Mouse (Mus musculus): ENCODE data around the gene Mgll. TPM values are rescaled to one million over a fixed set of nuclear protein-coding genes. Genes with fewer than 3 reads are reported as not detected.

Gene Mgll
- polyA plus RNA-seq (2021; fragmentation: Nextera tagmentation), result 235 and 284 TPM in 2 replicates
- long read RNA-seq, experiment 1, transcript Mgll-210 (2 exons, 460 nt), result minor isoform, 6 of 368 reads
- long read RNA-seq, experiment 1, transcript Mgll-207 (8 exons, 3,991 nt), result major isoform, 174 of 368 reads
- long read RNA-seq, experiment 1, transcript Mgll-204 (8 exons, 3,676 nt), result minor isoform, 112 of 368 reads
- long read RNA-seq, experiment 1, partial matches to known transcripts, result 22 of 368 reads
- long read RNA-seq, experiment 1, other reads (novel, unspliced or antisense), result 52 of 368 reads
- long read RNA-seq, experiment 2, transcript Mgll-204 (8 exons, 3,676 nt), result minor isoform, 135 of 549 reads
- long read RNA-seq, experiment 2, transcript Mgll-207 (8 exons, 3,991 nt), result major isoform, 335 of 549 reads
- long read RNA-seq, experiment 2, partial matches to known transcripts, result 15 of 549 reads
- long read RNA-seq, experiment 2, other reads (novel, unspliced or antisense), result 61 of 549 reads

DNA sequence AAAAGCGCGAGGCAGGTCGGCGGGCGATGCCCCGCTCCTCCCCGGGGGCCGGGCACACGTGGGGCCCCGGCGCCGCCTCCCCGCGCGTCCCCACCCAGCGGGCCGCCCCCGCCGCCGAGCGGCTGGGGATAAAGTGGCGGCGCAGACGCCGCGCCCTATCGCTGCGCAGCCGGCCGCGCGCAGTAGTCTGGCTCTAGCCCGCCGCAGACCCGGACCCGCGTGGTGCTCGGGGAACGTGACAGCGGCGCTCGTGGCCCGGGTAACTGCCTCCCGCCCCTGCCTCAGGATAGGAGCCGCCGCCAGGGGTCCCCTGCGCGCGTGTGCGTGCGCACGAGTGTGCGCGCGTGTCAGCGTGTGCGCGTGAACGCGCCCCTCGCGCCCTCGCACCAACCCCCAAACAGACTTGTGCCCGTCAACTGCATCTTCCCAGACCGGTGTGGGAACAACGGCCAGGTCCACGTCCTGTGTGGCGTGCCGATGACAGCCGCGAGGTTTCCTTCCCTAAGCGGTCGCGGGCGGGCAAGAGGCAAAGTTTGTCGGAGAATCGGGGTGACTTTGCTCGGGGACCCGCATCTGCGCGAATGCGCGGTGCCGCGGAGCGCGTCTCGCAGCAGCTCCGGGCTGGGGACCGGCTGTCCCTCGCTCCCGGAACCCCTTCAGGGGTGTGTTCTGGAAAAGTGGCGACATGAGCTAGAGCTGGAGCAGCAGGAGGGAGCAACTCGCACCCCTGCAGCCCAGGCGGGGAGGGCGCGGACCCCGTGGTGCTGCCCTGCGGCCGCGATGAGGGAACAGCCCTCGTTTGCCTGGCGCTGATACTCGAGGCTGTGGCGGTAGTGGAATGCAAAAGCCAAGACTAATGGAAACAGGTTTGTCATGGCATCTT is at the start of gene Mgll:
Gene Mgll, plus strand, starts transcription at position 100 of the 883 bp plus-strand sequence.

DNA sequence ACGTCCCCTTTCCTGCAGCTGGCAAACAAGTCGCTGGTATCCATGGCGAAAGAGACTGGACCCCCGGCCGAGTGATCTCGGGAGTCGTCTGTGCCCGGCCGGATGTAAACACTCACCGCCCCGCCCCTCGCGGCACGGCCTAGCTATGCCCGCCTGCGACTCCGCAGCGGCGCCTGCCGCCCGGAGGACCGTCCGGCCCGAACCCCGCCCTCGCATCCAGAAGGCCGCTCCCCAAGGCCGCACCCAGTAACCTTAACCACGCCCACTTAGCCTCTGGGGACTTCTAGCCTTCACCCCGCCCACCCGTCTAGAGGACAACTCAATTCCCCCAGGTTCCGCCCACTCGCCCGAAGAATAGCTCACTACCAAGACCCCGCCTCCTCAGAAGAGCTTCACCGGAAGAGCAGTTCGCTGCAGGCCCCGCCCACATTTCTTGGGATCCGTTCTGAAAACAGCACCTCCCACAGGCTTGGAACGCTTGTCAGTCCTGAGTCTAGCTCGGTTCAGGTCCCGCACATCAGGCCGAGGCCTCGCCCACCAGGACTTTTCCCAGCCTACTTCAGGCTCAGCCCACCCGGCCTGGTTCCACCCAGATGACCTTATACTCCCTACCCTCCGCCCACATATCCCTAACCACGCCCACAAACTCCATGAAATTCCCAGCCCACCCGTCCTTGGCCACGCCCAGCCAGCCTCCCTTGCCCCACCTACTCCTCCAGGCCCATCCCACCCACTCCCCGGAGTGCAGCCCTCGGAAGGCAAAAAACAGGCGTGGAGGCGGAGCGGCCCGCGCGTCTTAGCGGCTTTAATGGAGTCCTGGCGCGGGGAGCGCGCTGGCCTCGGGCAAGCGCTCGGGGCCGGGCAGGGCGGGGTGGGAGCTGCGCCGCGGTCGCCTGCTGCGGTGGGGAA is 117.8 kb downstream of the Mgll start, which contains the start of gene Abtb1:
Gene Abtb1, minus strand, starts transcription at position 204 of the 909 bp plus-strand sequence.

DNA sequence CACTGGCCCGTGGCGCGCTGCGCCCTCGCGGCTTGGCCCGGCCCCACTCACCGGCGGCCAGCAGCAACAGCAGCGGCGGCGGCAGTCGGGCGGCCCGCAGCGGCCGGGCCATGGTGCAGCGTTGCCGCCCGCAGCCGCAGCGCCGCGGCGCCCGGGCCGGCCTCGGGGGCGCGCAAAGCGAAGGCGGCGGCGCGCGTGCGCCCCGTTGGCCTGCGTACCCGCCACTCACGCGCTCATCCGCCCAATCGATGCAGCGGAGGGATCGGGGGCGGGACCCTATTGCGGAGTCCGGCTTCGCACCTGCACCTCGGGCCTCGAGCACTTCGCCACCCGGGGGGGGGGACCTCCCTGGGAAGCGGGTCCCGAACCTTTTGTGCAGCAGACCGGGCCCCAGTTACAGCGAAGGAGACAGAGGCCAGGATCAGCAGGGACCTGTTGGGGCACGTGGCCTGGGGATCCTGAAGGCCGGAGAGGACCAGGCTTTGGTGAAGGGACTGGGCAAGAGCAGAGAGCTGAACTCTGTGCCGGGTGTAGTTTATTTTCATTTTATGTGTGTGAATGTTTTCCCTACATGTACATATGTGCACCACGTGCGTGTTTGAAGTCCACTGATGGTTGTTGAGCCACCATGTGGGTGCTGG is 150.8 kb downstream of the Mgll start, which contains the start of gene Podxl2:
Gene Podxl2, minus strand, starts transcription at position 177 of the 641 bp plus-strand sequence.

Other genes with a start within 250 kb of the Mgll start
- gene Sec61a1, start 205.5 kb upstream of the Mgll start, polyA plus RNA-seq (2021; fragmentation: Nextera tagmentation), result 63.2 and 70.8 TPM in 2 replicates
- gene Kbtbd12, start 86.5 kb upstream of the Mgll start, polyA plus RNA-seq (2021; fragmentation: Nextera tagmentation), result 0.46 and 0.60 TPM in 2 replicates
- gene Abtb1, start 117.6 kb downstream of the Mgll start, polyA plus RNA-seq (2021; fragmentation: Nextera tagmentation), result 27.8 and 28.3 TPM in 2 replicates
- gene Podxl2, start 150.6 kb downstream of the Mgll start, polyA plus RNA-seq (2021; fragmentation: Nextera tagmentation), result 64.1 and 85.2 TPM in 2 replicates
- gene Mcm2, start 174.4 kb downstream of the Mgll start, polyA plus RNA-seq (2021; fragmentation: Nextera tagmentation), result 3.4 and 4.5 TPM in 2 replicates
- 38.0 and 38.6 TPM in 2 replicates for gene Tpra1, start 177.8 kb downstream of the Mgll start, polyA plus RNA-seq (2021; fragmentation: Nextera tagmentation)